Mouse (Mus musculus) intestine, postnatal 0 days (tissue): Measurements from ENCODE around the gene Sorcs3. TPM values are rescaled to one million over a fixed set of nuclear protein-coding genes. Genes with fewer than 3 reads are reported as not detected.

Experiments used
- ATAC-seq: fragments of 200-750 bp; cut with Nextera tagmentation; 2 replicates; pipeline ENCODE4 v1.8.0; 2017; ENCODE audit warnings: mild to moderate bottlenecking, moderate TSS enrichment, moderate library complexity
- H3K27ac ChIP-seq: fragments of 300-500 bp; sonication (generic); 2 replicates; pipeline ENCODE4 v1.5.1; 2014; ENCODE audit warnings: mild to moderate bottlenecking, low read depth, low read length, moderate library complexity
- H3K27me3 ChIP-seq: fragments of 300-500 bp; sonication (generic); replicated peaks from 2 replicates; pipeline ENCODE4 v1.6.1; 2014; ENCODE audit warnings: low read length, mixed read lengths; ENCODE audit not compliant: control insufficient read depth, insufficient read depth
- H3K36me3 ChIP-seq: fragments of 300-500 bp; sonication (generic); 2 replicates; pipeline ENCODE4 v1.6.1; 2014; ENCODE audit warnings: mild to moderate bottlenecking, moderate library complexity; ENCODE audit not compliant: control insufficient read depth, insufficient read depth
- H3K4me1 ChIP-seq: fragments of 300-500 bp; sonication (generic); replicated peaks from 2 replicates; pipeline ENCODE4 v1.6.1; 2014; ENCODE audit warnings: antibody characterized with exemption, low read length, mixed read lengths; ENCODE audit not compliant: control insufficient read depth, insufficient read depth
- H3K4me2 ChIP-seq: fragments of 300-500 bp; sonication (generic); replicated peaks from 2 replicates; pipeline ENCODE4 v1.6.1; 2014; ENCODE audit warnings: low read depth, mild to moderate bottlenecking, moderate library complexity
- H3K4me3 ChIP-seq: fragments of 300-500 bp; sonication (generic); 2 replicates; pipeline ENCODE4 v1.5.1; 2014; ENCODE audit warnings: low read depth, low read length
- H3K9ac ChIP-seq: fragments of 300-500 bp; sonication (generic); 2 replicates; pipeline ENCODE4 v1.6.1; 2014; ENCODE audit warnings: mild to moderate bottlenecking, low read depth, low read length
- H3K9me3 ChIP-seq: fragments of 300-500 bp; sonication (generic); 2 replicates; pipeline ENCODE4 v1.6.1; 2016; ENCODE audit warnings: mixed run types; ENCODE audit not compliant: control insufficient read depth
- CTCF ChIP-seq: sonication (generic); IDR thresholded peaks from 2 replicates; pipeline ENCODE4 v1.5.1; 2016; ENCODE audit warnings: low read depth, mild to moderate bottlenecking, control low read depth, antibody characterized with exemption, moderate library complexity
- WGBS: fragments of 180-500 bp; shearing (Covaris S2); extraction: QIAGEN DNeasy Blood & Tissue Kit; methylation state at CpG from one replicate; pipeline ENCODE4 v1.1.7; 2014; 5-methylcytosine and 5-hydroxymethylcytosine counted together
- polyA plus RNA-seq: library from polyadenylated mRNA; unstranded; fragments of >200 nt; fragmentation: Nextera tagmentation; extraction: Ambion mirVana; gene quantifications from 2 replicates; pipeline ENCODE4 v1.2.1, GENCODE M21; 2015

Sorcs3 gene
- polyA plus RNA-seq, 1 experiment from 2014 or later: 0.37 TPM

DNA sequence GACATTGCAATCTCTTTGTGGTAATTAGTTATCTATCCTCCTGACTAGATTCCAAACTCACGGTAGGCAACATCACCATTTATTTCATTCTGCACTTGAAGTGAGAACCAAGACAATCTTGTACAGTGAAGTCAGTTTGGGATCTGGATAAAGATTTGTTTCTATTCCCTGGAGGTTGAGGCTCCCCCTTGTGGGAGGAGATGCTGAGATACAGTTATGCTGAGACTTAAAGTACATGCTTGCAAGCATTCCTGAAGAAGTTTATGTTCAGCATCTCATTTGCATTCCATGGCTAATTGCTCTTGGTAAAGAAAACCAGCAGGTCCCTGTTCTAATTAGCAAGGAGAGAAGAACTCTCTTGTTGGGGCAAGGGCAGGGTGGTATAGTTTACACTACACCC, 185.7 kb downstream of the Sorcs3 start:
- ATAC-seq: no peak
- Histone ChIP-seq H3K27ac (no peak overlapping the region), H3K27me3 (no peaks in the 10 kb centered on the region), H3K9ac (no peak overlapping the region), H3K36me3 (no peaks in the 10 kb centered on the region), H3K4me3 (no peak overlapping the region), H3K4me2 (no peak overlapping the region), H3K9me3 (no peaks in the 10 kb centered on the region), H3K4me1 (no peaks in the 10 kb centered on the region)
- 59% methylated on average over 1 of the region's 1 CpGs for WGBS
- peak; percentile 62 for TF ChIP-seq CTCF

- no peaks in the 10 kb centered on the region for H3K27me3 ChIP-seq
- no peaks in the 10 kb centered on the region for H3K36me3 ChIP-seq
- no peak for TF ChIP-seq CTCF
- H3K4me2 ChIP-seq: no peak overlapping the region
- no peaks in the 10 kb centered on the region for H3K9me3 ChIP-seq
- 51% methylated on average over 7 of the region's 7 CpGs for WGBS
- no peak overlapping the region for H3K27ac ChIP-seq
- H3K4me1 ChIP-seq: no peaks in the 10 kb centered on the region
- H3K4me3 ChIP-seq: no peak overlapping the region
- no peak for ATAC-seq
- no peak overlapping the region for H3K9ac ChIP-seq
Measured at GRCm38 (mm10) chr19:48404774-48405495, 199.1 kb downstream of the Sorcs3 start.

DNA sequence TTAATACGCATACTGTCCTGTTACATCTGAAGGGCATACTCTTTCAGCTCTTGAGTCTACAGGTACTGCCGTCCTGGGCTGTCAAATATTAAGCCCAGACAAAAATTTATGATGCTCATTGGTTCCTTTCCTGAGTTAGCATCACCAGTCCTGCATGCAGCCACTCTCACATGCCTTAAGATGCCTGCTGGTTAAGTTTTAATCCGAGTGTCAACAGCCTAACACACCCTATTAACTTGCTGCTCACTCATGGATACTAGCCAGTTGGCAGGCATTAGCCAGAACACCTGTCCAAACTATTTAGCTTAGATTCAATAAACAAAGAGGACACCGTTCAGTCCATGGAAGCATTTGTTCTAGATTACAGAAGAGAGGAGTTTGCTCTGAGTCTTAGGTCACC, 202.4 kb downstream of the Sorcs3 start:
- 35% methylated on average over 4 of the region's 4 CpGs for WGBS
- no peak overlapping the region for H3K9ac ChIP-seq
- H3K27me3 ChIP-seq: no peaks in the 10 kb centered on the region
- no peak for ATAC-seq
- H3K4me1 ChIP-seq: no peaks in the 10 kb centered on the region
- no peaks in the 10 kb centered on the region for H3K36me3 ChIP-seq
- no peak overlapping the region for H3K4me2 ChIP-seq
- TF ChIP-seq CTCF: no peak
- H3K9me3 ChIP-seq: no peaks in the 10 kb centered on the region
- H3K4me3 ChIP-seq: no peak overlapping the region
- no peak overlapping the region for H3K27ac ChIP-seq

DNA sequence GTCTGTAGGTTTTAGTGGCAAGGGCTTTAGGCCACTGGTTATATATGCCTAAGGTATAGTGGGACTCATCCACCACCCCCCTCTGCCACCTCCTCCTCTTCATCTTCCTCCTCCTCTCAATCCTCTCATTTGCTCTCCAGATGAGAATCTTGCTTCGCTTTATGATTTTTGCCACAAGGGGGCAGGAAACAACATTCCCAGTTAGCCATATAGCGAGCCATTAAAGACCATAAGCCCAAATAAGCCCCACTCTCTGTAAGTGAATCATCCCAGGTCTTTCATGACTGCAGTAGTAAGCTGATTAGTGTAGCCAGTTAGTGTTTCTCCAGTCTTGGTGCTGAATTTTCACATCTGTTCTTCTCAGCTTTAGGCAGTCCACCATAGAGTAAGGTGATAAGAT, 205.5 kb downstream of the Sorcs3 start:
- 67% methylated on average over 2 of the region's 2 CpGs for WGBS
- no peak overlapping the region for H3K9ac ChIP-seq
- peak; percentile 45 for TF ChIP-seq CTCF
- no peak overlapping the region for H3K4me2 ChIP-seq
- no peak for ATAC-seq
- no peaks in the 10 kb centered on the region for H3K36me3 ChIP-seq
- no peaks in the 10 kb centered on the region for H3K4me1 ChIP-seq
- H3K9me3 ChIP-seq: no peaks in the 10 kb centered on the region
- H3K27ac ChIP-seq: no peak overlapping the region
- no peak overlapping the region for H3K4me3 ChIP-seq
- no peaks in the 10 kb centered on the region for H3K27me3 ChIP-seq

- no peak for ATAC-seq
- Histone ChIP-seq H3K9ac (no peak overlapping the region), H3K9me3 (no peaks in the 10 kb centered on the region), H3K27me3 (no peaks in the 10 kb centered on the region), H3K4me3 (no peak overlapping the region), H3K4me2 (no peak overlapping the region), H3K27ac (no peak overlapping the region), H3K36me3 (no peaks in the 10 kb centered on the region), H3K4me1 (no peaks in the 10 kb centered on the region)
- WGBS: 61% methylated on average over 2 of the region's 2 CpGs
- peak; percentile 62 for TF ChIP-seq CTCF
Measured at GRCm38 (mm10) chr19:48413836-48414235, 208.0 kb downstream of the Sorcs3 start.

DNA sequence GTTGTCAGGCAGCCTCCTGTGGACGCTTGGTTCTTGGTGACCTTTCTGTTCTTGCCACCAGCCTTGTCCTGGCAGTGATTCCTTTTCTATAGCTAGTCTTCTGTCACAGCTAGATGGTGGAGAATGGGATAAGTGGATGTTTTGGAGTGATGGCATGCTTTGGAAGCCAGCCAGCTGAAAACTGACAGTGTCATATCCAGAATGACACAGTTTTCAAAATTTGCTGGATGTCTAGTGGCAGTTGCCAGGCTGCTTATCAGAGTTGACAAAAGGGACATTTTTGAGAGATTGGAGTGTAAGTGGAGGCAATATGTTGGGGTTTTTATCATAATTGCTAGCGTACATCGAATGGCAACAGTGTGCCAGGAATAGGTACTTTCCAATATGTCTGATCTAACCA, 212.5 kb downstream of the Sorcs3 start:
- Histone ChIP-seq H3K4me2 (no peak overlapping the region), H3K27ac (no peak overlapping the region), H3K27me3 (no peaks in the 10 kb centered on the region), H3K4me1 (no peaks in the 10 kb centered on the region), H3K36me3 (no peaks in the 10 kb centered on the region), H3K9me3 (no peaks in the 10 kb centered on the region), H3K4me3 (no peak overlapping the region), H3K9ac (no peak overlapping the region)
- TF ChIP-seq CTCF: no peak
- no peak for ATAC-seq
- WGBS: 80% methylated on average over 3 of the region's 3 CpGs
